In genomic region chr11:35297319-35297718, GRCm38 (mm10) we compare ENCODE assay signal across 10 mouse cellular contexts.
A peak's percentile ranks its signal among the peaks of the same experiment; 100 is the strongest.
DNase-seq lines count a peak whose midpoint lies in the region; ATAC-seq lines count a peak whose summit lies in the region.
"Had no signal": no experiment of that assay in that cellular context is flagged by ENCODE, and none has a peak within 500 bp of the region (broad histone marks: within the 10 kb centered on the region; RNA-seq: fewer than 3 reads in every experiment).

No protein-coding gene starts in this region.

- no peaks in the 10 kb centered on the region for H3K36me3 ChIP-seq in hindbrain, embryonic 12.5 days
- H3K36me3 ChIP-seq: intestine, embryonic 15.5 days; neural tube, embryonic 15.5 days had no signal

- H3K9me3 ChIP-seq in hindbrain, embryonic 12.5 days (replicated peaks): no peaks in the 10 kb centered on the region
- H3K9me3 ChIP-seq: intestine, embryonic 15.5 days; neural tube, embryonic 15.5 days had no signal

- H3K27ac ChIP-seq in hindbrain, embryonic 12.5 days: no peak overlapping the region
- H3K27ac ChIP-seq: intestine, embryonic 15.5 days; neural tube, embryonic 15.5 days had no signal

- H3K4me2 ChIP-seq in hindbrain, embryonic 12.5 days (replicated peaks): no peak overlapping the region
- H3K4me2 ChIP-seq: intestine, embryonic 15.5 days; neural tube, embryonic 15.5 days had no signal

- peaks cover 14% of the 10 kb centered on the region for H3K4me1 ChIP-seq in hindbrain, embryonic 12.5 days
- H3K4me1 ChIP-seq: intestine, embryonic 15.5 days had no signal

- H3K4me3 ChIP-seq in hindbrain, embryonic 12.5 days: no peak overlapping the region
- H3K4me3 ChIP-seq: intestine, embryonic 15.5 days; neural tube, embryonic 15.5 days had no signal

- peaks cover 9% of the 10 kb centered on the region for H3K27me3 ChIP-seq in hindbrain, embryonic 12.5 days
- H3K27me3 ChIP-seq: intestine, embryonic 15.5 days had no signal

- H3K9ac ChIP-seq in hindbrain, embryonic 12.5 days: no peak overlapping the region
- H3K9ac ChIP-seq: intestine, embryonic 15.5 days; neural tube, embryonic 15.5 days had no signal

- no peak for ATAC-seq in granulocyte monocyte progenitor cell, adult 5-6 weeks (replicated peaks; ENCODE audit: poor library complexity, severe bottlenecking)
- no peak for ATAC-seq in hindbrain, embryonic 12.5 days (ENCODE audit: low FRiP score)
- ATAC-seq: intestine, embryonic 15.5 days had no signal

- 72% methylated on average over 5 of the region's 5 CpGs for WGBS in hindbrain, embryonic 12.5 days

- DNase-seq in adrenal gland, adult 8-10 months: peak; percentile 64
- peak; percentile 69 to 81 for DNase-seq in adrenal gland, postnatal 36 days
- peak; percentile 76 for DNase-seq in kidney, adult 9 months
- peak; percentile 71 for DNase-seq in lung, postnatal 36 days
- no peak for DNase-seq in left cerebral cortex, postnatal 36 days (ENCODE audit: low spot score in 2 of 2)
- DNase-seq: thymus, adult 18-20 months had no signal

- intact Hi-C loops in left cerebral cortex, postnatal 36 days (cut with DNase I): no loop called here

Comparison
In these comparisons a context has a peak if more than half of its experiments do, and no peak if none do; other contexts are left out.
1. DNase-seq: peak in adrenal gland, adult 8-10 months (single experiment), adrenal gland, postnatal 36 days (2 of 2), kidney, adult 9 months (single experiment) and lung, postnatal 36 days (single experiment); none in left cerebral cortex, postnatal 36 days (0 of 2).